Mouse (Mus musculus): Measurements from ENCODE around the gene Hbb-y. TPM values are rescaled to one million over a fixed set of nuclear protein-coding genes. Genes with fewer than 3 reads are reported as not detected.
"Not testable (repeated sequence)": the region's sequence is repeated elsewhere in the genome, so short reads cannot be mapped to it uniquely, and the experiment has no call there.

Hbb-y gene
- polyA plus RNA-seq, 1 experiment: not detected

DNA sequence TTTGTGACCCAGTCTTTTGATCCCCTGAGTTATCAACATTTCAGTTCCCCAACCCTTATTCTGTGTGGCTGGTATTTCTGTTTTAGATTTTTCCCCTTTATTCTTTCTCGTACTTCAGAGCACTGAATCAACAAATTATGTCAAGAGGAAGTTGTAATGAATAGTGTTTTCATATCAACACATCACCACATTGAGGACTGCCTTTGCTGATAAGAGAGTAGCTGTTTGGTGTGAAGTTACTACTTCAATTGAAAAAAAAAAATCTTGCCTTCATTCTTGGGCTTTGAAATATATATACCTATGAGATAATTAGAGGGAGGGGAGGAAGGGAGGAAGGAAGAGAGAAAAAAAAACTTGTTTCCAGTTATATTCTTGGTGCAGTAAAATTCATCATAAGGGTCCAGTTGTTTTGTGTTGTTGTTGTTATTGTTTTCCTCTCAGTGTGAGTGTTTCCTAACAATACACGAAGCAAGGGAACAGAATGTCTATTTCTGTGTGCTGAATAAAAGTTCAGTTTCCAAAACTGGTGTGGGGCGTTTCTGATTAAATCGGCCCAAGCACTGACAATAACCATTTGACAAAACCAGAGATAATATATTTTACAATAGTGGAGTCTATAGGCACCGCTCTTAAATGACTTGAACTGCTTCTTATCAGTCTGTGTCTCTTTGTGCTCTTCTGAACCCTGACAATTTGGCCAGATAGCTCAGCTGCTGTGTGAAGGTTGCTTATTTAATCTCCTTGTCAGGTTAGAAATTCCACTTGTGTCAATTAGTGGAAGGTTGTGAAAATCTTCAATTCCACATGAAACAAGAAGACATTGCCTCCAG lies 43.8 kb downstream of the Hbb-y start:
- WGBS: 65% methylated on average over 5 of the region's 5 CpGs
- no peak overlapping the region for H3K27ac ChIP-seq (ENCODE audit: insufficient read depth, low read depth, low read length)
- no peak for TF ChIP-seq CTCF (IDR thresholded peaks at IDR 0.05; ENCODE audit: insufficient read depth, low read depth, low read length)
- no peak for TF ChIP-seq POLR2A (IDR thresholded peaks at IDR 0.05; ENCODE audit: insufficient read depth, low read depth, low read length)
- no peak overlapping the region for H3K4me3 ChIP-seq (ENCODE audit: insufficient read depth, low read depth, low read length)
- no peaks in the 10 kb centered on the region for H3K4me1 ChIP-seq (ENCODE audit: control insufficient read depth, insufficient read depth, low read length)

DNA sequence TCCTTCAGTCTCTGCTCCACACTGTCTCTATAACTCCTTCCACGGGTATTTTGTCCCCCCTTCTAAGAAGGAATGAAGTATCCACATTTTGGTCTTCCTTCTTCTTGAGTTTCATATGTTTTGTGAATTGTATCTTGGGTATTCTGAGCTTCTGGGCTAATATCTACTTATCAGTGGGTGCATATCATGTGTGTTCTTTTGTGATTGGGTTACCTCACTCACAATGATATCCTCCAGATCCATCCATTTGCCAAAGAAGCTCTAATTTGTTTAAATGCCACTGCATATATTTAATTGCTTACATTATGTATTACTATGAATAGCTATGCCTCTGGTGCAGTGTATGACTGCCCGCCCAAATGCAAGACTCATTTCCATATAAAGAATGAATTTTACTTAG lies 44.9 kb downstream of the Hbb-y start:
- not testable (repeated sequence) for H3K4me1 ChIP-seq (ENCODE audit: control insufficient read depth, insufficient read depth, low read length); H3K4me3 ChIP-seq (ENCODE audit: insufficient read depth, low read depth, low read length); H3K27ac ChIP-seq (ENCODE audit: insufficient read depth, low read depth, low read length)
- 69% methylated on average over 2 of the region's 2 CpGs for WGBS

DNA sequence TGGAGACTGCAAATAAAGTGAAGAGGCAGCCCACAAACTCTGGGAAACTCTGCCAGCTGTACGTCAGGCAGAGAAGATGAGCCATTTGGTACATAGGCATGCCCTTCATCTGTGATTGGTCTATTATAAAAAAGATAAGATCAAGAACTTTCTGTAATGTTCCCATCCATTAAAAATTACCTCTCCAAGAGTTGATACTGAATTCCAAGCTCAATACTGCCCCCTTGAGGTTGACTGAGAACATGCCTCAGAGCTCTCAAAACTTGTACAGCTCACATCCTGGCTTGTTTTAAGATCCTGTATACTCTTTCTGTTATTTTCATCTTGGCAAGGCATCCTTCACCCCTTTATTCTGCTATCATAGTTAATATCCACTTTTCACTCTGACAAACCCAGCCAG lies 46.2 kb downstream of the Hbb-y start:
- H3K4me1 ChIP-seq (ENCODE audit: control insufficient read depth, insufficient read depth, low read length): no peaks in the 10 kb centered on the region
- TF ChIP-seq CTCF (IDR thresholded peaks at IDR 0.05; ENCODE audit: insufficient read depth, low read depth, low read length) (no peak), POLR2A (IDR thresholded peaks at IDR 0.05; ENCODE audit: insufficient read depth, low read depth, low read length) (no peak)
- WGBS: 76% methylated on average over 1 of the region's 1 CpGs
- no peak overlapping the region for H3K4me3 ChIP-seq (ENCODE audit: insufficient read depth, low read depth, low read length)
- no peak overlapping the region for H3K27ac ChIP-seq (ENCODE audit: insufficient read depth, low read depth, low read length)

Other genes starting within 250 kb of the Hbb-y start
- gene Olfr620, start 240.7 kb downstream of the Hbb-y start, polyA plus RNA-seq (2012; ENCODE audit: insufficient read depth, insufficient read length, low replicate concordance, missing spikeins): not detected in 2 replicates
- gene Olfr622, start 210.5 kb downstream of the Hbb-y start, polyA plus RNA-seq (2012; ENCODE audit: insufficient read depth, insufficient read length, low replicate concordance, missing spikeins): not detected in 2 replicates
- not detected in 2 replicates for gene Olfr623, start 189.5 kb downstream of the Hbb-y start, polyA plus RNA-seq (2012; ENCODE audit: insufficient read depth, insufficient read length, low replicate concordance, missing spikeins)
- not detected in 2 replicates for gene Olfr624, start 182.0 kb downstream of the Hbb-y start, polyA plus RNA-seq (2012; ENCODE audit: insufficient read depth, insufficient read length, low replicate concordance, missing spikeins)
- not detected in 2 replicates for gene Olfr625-ps1, start 170.5 kb downstream of the Hbb-y start, polyA plus RNA-seq (2012; ENCODE audit: insufficient read depth, insufficient read length, low replicate concordance, missing spikeins)
- not detected in 2 replicates for gene Olfr243, start 138.5 kb downstream of the Hbb-y start, polyA plus RNA-seq (2012; ENCODE audit: insufficient read depth, insufficient read length, low replicate concordance, missing spikeins)
- not detected in 2 replicates for gene Olfr628, start 122.8 kb downstream of the Hbb-y start, polyA plus RNA-seq (2012; ENCODE audit: insufficient read depth, insufficient read length, low replicate concordance, missing spikeins)
- not detected in 2 replicates for gene Olfr629, start 108.3 kb downstream of the Hbb-y start, polyA plus RNA-seq (2012; ENCODE audit: insufficient read depth, insufficient read length, low replicate concordance, missing spikeins)
- gene Olfr630, start 95.9 kb downstream of the Hbb-y start, polyA plus RNA-seq (2012; ENCODE audit: insufficient read depth, insufficient read length, low replicate concordance, missing spikeins): not detected in 2 replicates
- not detected in 2 replicates for gene Olfr69, start 81.6 kb downstream of the Hbb-y start, polyA plus RNA-seq (2012; ENCODE audit: insufficient read depth, insufficient read length, low replicate concordance, missing spikeins)
- gene Olfr68, start 73.5 kb downstream of the Hbb-y start, polyA plus RNA-seq (2012; ENCODE audit: insufficient read depth, insufficient read length, low replicate concordance, missing spikeins): not detected in 2 replicates
- gene Olfr67, start 61.4 kb downstream of the Hbb-y start, polyA plus RNA-seq (2012; ENCODE audit: insufficient read depth, insufficient read length, low replicate concordance, missing spikeins): not detected in 2 replicates
- gene Hbb-bt, start 39.2 kb downstream of the Hbb-y start, polyA plus RNA-seq (2012; ENCODE audit: insufficient read depth, insufficient read length, low replicate concordance, missing spikeins): not detected in 2 replicates
- not detected in 2 replicates for gene Hbb-bs, start 25.1 kb downstream of the Hbb-y start, polyA plus RNA-seq (2012; ENCODE audit: insufficient read depth, insufficient read length, low replicate concordance, missing spikeins)
- not detected in 2 replicates for gene Hbb-bh2, start 12.7 kb downstream of the Hbb-y start, polyA plus RNA-seq (2012; ENCODE audit: insufficient read depth, insufficient read length, low replicate concordance, missing spikeins)
- gene Hbb-bh1, start 10.1 kb downstream of the Hbb-y start, polyA plus RNA-seq (2012; ENCODE audit: insufficient read depth, insufficient read length, low replicate concordance, missing spikeins): not detected in 2 replicates
- gene Olfr66, start 33.0 kb upstream of the Hbb-y start, polyA plus RNA-seq (2012; ENCODE audit: insufficient read depth, insufficient read length, low replicate concordance, missing spikeins): not detected in 2 replicates
- gene Olfr64, start 41.3 kb upstream of the Hbb-y start, polyA plus RNA-seq (2012; ENCODE audit: insufficient read depth, insufficient read length, low replicate concordance, missing spikeins): not detected in 2 replicates
- gene Olfr65, start 50.3 kb upstream of the Hbb-y start, polyA plus RNA-seq (2012; ENCODE audit: insufficient read depth, insufficient read length, low replicate concordance, missing spikeins): not detected in 2 replicates
- not detected in 2 replicates for gene Olfr631, start 75.6 kb upstream of the Hbb-y start, polyA plus RNA-seq (2012; ENCODE audit: insufficient read depth, insufficient read length, low replicate concordance, missing spikeins)
- gene Olfr632, start 81.1 kb upstream of the Hbb-y start, polyA plus RNA-seq (2012; ENCODE audit: insufficient read depth, insufficient read length, low replicate concordance, missing spikeins): not detected in 2 replicates
- gene Olfr633, start 91.2 kb upstream of the Hbb-y start, polyA plus RNA-seq (2012; ENCODE audit: insufficient read depth, insufficient read length, low replicate concordance, missing spikeins): not detected in 2 replicates
- gene Olfr635, start 117.9 kb upstream of the Hbb-y start, polyA plus RNA-seq (2012; ENCODE audit: insufficient read depth, insufficient read length, low replicate concordance, missing spikeins): not detected in 2 replicates
- gene Olfr638, start 145.5 kb upstream of the Hbb-y start, polyA plus RNA-seq (2012; ENCODE audit: insufficient read depth, insufficient read length, low replicate concordance, missing spikeins): not detected in 2 replicates
- not detected in 2 replicates for gene Olfr639, start 164.1 kb upstream of the Hbb-y start, polyA plus RNA-seq (2012; ENCODE audit: insufficient read depth, insufficient read length, low replicate concordance, missing spikeins)
- gene Olfr640, start 172.4 kb upstream of the Hbb-y start, polyA plus RNA-seq (2012; ENCODE audit: insufficient read depth, insufficient read length, low replicate concordance, missing spikeins): not detected in 2 replicates
- not detected in 2 replicates for gene Olfr641, start 182.2 kb upstream of the Hbb-y start, polyA plus RNA-seq (2012; ENCODE audit: insufficient read depth, insufficient read length, low replicate concordance, missing spikeins)
- not detected in 2 replicates for gene Olfr642, start 199.4 kb upstream of the Hbb-y start, polyA plus RNA-seq (2012; ENCODE audit: insufficient read depth, insufficient read length, low replicate concordance, missing spikeins)
- gene 4930516K23Rik, start 208.2 kb upstream of the Hbb-y start, polyA plus RNA-seq (2012; ENCODE audit: insufficient read depth, insufficient read length, low replicate concordance, missing spikeins): not detected in 2 replicates
- not detected in 2 replicates for gene Olfr644, start 218.7 kb upstream of the Hbb-y start, polyA plus RNA-seq (2012; ENCODE audit: insufficient read depth, insufficient read length, low replicate concordance, missing spikeins)
- gene Olfr645, start 232.2 kb upstream of the Hbb-y start, polyA plus RNA-seq (2012; ENCODE audit: insufficient read depth, insufficient read length, low replicate concordance, missing spikeins): not detected in 2 replicates

Measured in olfactory bulb, adult 2 months (tissue).